Mouse (Mus musculus) c-Kit-positive CD71-positive TER-119-positive erythroid progenitor cells, embryonic 14.5 days (primary cell): Measurements from ENCODE around the gene Cdh22.

Source experiments
- DNase-seq: peaks from one replicate; pipeline ENCODE4 v3.0.0-alpha.2; 2013; ENCODE audit warnings: low spot score

Cdh22 gene

DNA sequence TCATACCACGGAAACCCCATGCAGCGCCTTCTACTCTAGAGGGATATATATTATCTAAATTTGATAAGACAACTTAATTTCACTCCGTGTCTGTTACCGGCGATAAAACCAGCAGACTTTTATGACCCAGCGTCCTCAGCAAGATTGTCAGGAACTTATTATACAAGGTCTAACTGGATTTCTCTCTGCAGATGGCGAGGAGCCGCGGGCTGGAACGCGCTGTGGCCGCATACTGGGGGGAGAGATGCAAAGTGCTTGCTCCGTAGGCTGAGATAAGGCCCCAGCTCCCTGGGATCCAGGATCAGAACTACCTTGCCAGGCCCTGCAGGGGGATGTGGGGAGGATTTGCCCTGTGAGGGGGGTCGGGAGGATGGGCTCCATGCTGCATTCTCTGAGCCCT, 145.2 kb downstream of the Cdh22 start:
- DNase-seq = no peak

DNA sequence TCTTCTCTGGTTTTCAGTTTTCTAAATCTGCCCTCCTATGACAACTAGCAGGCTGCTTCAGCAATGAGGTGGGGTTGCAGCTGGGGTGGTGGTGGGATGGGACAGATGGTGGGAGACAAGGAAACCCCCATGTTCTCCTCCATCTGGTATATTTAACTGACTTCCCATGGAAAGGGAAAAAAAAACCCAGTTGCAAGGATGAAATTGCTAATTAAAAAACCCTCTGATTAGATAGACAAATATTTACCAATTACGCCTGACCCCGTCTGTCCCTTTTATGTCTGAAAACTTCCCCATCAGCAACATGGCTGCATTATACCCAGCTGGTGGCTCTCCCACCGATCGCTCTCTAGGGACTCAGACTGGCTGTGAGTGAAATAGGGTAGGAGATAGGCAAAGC, 148.0 kb downstream of the Cdh22 start:
- no peak for DNase-seq

DNA sequence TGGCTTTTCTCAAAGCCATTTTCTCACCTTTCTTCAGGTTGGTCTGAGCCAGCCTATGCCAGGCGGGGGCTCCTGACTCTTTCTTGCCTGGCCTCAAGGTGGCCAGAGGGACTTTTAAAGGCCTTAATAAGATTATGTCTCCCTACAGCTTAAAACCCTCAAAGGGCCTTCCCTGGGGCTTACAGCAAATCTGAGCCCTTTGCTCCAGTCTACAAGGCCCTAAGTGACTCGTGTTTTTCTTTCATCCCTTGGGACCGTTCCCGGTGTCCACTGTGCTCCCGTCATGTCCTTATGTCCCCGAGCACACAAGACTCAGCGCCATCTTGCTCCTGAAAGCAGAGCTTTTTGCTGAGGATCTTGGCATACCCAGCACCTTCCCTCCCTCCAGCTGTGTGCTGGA, 153.4 kb downstream of the Cdh22 start:
- DNase-seq = no peak

DNA sequence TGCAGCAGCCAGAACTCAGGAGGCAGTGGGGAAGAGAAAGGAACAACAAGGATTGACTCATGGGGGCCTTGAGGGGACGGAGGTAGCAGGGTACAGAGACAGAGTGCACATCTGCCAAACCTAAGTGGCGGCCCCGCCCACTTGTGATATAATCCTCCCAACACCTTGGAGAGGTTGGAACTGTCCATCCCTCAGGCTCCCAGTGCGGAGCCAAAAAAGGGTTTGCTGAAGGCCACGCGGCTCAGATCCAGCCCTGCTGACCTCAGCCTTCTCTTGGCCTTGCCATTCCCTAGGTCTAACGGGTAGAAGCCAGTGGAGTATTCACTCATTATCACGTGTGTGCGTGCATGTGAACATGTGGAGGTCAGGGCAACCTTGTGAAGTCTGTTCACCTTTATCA, 154.0 kb downstream of the Cdh22 start:
- no peak for DNase-seq

DNA sequence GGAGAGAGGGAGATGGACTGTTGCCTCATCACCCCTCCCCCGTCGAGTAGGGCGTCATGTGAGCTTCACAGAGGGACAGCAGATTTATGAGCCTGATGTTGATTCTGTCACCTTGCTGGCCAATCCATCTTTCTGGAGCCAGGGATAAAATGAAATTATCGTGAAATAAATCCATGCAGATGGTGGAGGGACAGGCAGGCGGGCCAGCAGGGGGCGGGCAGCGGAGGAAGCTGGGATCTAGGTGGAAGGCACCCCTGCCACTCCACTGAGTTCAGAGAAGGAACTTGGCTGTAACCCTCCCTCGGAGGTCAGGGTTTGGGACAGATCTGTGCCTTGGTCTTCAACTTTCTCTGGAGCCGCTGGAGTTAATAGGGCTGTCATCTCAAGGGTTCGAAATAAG, 156.0 kb downstream of the Cdh22 start:
- DNase-seq = no peak

DNA sequence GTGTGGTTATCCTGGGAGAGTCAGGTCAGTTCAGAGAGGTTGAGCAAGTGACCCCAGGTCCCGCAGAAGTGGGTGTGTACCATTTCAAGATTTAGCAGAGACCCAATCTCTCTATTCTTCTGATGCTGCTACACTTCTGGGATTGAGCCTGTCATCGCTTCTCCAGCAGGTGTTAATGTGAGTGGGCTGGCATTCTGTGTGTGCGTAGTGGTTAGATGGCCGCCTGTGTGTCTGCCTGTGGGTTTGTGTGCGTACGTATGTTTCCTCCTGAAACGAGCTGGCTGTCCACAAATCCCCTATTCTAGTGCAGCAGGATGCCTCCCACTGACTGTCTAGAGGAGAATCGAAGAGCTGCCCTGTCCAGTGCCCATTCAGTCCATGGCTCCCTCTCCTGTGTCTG, 156.6 kb downstream of the Cdh22 start:
- DNase-seq = no peak

DNA sequence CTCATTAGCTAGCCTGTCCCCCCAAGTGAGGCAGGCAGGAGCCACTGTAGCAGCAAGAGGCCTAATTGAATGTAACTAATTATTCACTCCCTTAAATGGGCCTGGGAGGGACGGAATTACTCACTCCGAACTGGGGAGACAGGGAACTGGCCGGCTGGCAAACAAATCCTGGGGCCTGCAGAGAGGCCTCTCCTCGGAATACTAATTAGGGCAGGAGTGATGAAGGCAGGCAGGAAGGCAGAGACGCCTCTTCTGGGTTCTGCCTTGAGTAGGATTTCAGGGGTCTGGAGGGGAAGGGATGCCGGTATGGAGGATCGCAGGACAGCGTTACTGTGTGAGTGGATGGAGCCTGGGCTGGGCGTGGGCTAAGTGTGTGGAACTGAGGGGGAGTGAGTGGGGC, 157.6 kb downstream of the Cdh22 start:
- DNase-seq = no peak

DNA sequence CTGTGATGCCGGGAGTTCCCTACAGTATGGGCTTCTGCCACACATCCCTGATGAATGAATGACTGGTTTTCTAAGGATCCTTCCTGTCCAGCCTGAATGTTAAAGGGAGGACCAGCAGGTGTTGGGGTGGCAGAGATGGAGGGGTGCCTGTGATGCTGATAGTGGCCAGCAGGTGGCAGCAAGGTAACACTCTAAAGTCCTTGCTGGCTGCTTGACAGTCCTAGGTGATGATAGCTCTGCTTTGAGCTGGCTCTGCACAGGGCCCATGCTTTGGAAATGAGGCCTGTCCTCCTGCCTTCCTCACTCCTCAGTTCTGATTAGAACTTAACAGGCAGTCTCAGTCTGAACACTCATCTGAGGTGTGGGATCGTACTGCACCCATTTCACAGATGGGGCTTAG, 159.7 kb downstream of the Cdh22 start:
- DNase-seq = peak; percentile 56

DNA sequence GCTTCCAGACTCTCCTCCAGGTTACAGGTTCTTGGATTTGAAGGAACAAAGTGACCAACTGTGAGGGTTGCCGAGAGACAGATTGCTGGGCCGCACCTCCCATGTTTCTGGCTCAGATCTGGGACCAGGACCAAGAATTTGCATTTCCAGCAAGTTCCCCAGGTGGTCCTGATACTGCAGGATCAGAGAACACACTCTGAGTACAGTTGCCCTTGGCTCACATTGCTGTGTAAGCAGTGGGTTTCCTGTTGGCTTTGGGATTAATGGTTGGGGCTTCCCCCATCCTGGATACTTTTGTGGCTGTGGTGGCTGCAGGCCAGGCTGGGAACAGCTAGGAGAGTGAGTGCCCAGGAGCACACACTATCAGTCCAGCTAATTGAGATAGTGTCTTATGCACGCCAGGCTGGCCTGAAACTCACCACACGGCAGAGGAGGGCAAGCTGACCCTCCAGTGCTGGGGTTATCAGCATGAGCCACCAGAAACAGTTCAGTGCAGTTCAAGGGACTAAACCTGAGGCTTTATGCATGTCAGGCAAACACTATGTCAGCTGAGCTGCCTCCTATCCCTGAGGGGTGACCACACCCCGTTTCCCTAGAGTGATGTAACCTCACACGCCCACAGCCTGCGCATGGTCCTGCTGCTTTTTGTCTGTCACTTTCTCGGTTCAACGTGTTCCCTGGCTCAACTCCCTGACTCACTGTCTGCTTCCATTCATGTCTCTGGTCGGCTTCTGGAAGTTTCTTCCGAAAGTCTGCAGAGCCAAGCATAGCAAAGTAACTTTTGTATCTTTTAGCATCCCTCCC, 160.4 kb downstream of the Cdh22 start:
- no peak for DNase-seq

DNA sequence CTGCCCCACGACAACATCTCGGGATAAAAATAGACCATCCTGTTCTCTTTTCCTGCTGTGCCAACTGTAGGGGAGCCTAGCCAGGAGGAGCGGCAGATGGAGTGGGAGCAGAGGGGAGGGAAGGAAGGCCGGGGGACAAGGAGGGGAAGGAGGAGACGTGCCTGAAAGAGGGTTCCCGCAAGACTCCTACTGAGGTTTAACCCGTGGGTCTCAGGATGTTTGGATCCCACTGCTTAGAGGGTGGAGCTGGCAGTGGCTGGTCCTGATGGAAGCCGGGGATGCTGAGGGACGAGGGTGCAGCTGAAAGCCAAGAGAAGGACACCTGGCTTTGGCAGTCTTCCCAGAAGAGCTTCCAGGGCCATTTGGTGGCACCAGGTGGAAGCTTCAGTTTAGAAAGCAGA, 161.3 kb downstream of the Cdh22 start:
- no peak for DNase-seq

DNA sequence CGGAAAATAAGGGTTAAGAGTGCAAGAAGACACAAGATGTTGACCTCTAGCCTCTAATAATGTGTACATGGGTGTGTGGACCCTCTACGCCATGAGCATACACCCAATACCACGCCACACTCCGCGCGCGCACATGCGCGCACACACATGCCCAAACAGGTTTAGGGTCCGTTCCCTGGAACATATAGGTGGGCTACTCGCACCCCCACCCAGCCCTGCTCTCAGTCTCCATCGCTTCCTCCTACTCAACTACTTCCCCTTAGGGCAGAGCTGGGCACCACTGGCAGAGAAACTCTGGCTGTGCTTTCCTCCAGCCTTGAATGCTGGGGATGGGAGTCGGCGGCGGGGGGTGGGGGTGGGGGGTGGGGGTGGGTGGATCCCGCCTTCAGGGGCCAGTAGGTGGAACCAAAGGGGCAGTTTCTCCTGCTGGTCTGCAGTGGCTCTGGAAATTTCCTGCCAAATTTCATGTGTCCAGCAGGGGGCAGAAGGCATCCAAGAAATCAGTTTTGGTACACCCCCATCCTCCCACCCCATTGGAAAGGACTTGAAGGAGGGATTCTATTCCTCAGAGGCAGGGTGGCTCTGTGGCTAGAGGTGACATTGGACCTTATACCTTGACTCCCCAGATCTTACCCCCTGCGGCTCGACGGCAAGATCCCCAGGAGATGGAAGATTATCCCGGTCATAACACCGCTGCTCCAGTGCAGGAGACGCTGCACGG, 164.4 kb downstream of the Cdh22 start:
- peak; percentile 7 for DNase-seq

DNA sequence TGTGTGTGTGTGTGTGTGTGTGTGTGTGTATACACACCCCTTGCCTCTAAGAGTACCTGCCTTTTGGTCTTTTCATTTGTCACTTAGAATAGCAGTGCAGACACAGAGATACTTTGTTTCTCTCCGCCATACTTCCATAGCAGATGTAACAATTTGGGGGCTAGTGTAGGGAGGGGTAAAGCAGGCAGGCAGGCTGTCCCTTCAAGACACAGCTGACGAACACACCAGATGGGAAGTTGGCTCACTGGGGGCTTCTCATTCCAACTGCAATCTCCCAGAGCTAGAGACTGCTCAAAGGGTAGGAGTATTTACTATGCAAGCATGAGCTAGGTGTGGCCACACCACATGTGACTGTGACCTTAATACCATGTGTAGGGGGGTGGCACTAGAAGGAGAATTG, 165.8 kb downstream of the Cdh22 start:
- DNase-seq = no peak

DNA sequence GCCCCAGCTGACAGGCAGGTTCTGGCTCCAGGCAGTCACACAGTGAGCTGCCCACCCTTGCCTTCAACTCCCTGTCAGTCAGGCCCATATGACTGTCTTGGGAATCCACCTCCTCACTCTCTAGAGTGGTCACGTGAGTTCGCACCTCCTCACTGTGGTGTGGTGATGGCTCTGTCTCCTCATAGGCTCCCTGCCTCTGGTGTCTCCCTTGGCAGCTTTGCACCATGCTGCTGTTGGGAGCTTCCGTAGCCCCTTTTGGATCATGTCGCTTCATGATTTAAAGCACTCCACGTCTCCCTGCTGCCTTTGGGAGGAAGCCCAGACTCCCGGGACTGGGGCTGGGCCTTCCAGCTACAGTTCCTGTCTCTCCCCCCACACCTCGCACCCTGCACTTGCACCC, 170.2 kb downstream of the Cdh22 start:
- DNase-seq = no peak

DNA sequence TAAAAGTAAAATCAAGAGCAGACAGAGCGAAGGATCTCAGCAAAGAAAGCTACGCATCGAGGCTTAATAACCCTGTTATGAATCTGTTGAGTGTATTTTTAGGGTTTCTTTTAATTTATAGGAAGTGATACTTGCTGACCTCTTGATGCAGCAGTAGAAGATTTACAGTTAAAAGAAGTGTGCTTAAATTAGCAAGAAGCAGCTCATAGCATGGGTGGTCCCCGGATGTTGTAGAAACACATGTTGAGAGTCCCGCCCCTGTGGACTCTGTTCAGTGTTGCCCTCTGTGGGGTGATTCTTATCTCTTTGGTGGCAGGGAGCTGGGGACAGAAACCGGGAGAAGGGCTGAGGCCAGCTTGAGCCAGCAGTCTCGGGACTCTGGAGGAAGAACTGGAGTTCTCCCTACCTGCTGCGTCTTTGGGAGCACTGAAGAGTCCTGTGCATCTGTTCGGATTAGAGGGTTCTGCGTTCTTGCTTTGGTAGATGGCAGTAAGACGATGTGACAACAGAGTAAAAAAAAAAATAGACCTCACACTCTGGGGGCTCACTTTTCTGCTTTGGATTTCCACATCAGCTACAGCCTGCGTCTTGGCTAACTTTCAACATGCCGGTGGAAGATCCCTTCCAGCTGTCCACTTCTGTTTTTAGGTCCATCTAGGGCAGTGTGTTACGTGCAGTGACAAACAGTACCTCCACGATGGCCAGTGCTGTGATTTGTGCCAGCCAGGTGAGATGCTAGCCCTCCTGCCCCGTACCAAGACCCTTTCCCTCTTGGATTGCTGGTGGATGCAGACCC, 172.8 kb downstream of the Cdh22 start:
- no peak for DNase-seq
